Mouse (Mus musculus) heart, embryonic 12.5 days (tissue): ENCODE results near the gene Tas2r140. TPM values are rescaled to one million over a fixed set of nuclear protein-coding genes. Genes with fewer than 3 reads are reported as not detected.

ENCODE experiments used
- ATAC-seq: fragments of 200-750 bp; cut with Nextera tagmentation; 2 replicates; pipeline ENCODE4 v1.8.0; 2017; ENCODE audit warnings: moderate TSS enrichment, moderate library complexity; ENCODE audit not compliant: insufficient number of reproducible peaks, low FRiP score
- H3K27ac ChIP-seq: fragments of 300-500 bp; sonication (generic); 2 replicates; pipeline ENCODE4 v1.5.1; 2016; ENCODE audit warnings: mild to moderate bottlenecking, moderate library complexity; ENCODE audit not compliant: poor library complexity, severe bottlenecking
- H3K27me3 ChIP-seq: fragments of 300-500 bp; sonication (generic); replicated peaks from 2 replicates; pipeline ENCODE4 v1.6.1; 2016; ENCODE audit warnings: mild to moderate bottlenecking, moderate library complexity
- H3K36me3 ChIP-seq: fragments of 300-500 bp; sonication (generic); 2 replicates; pipeline ENCODE4 v1.6.1; 2016; ENCODE audit warnings: mild to moderate bottlenecking, moderate library complexity
- H3K4me1 ChIP-seq: fragments of 300-500 bp; sonication (generic); replicated peaks from 2 replicates; pipeline ENCODE4 v1.6.1; 2016; ENCODE audit warnings: mild to moderate bottlenecking
- H3K4me2 ChIP-seq: fragments of 300-500 bp; sonication (generic); 2 replicates; pipeline ENCODE4 v1.6.1; 2016; ENCODE audit warnings: mild to moderate bottlenecking, moderate library complexity
- H3K4me3 ChIP-seq: fragments of 300-500 bp; sonication (generic); 2 replicates; pipeline ENCODE4 v1.5.1; 2016; ENCODE audit warnings: mild to moderate bottlenecking
- H3K9ac ChIP-seq: fragments of 300-500 bp; sonication (generic); 2 replicates; pipeline ENCODE4 v1.6.1; 2016; ENCODE audit warnings: mild to moderate bottlenecking, moderate library complexity
- H3K9me3 ChIP-seq: fragments of 300-500 bp; sonication (generic); replicated peaks from 2 replicates; pipeline ENCODE4 v1.6.1; 2016; ENCODE audit warnings: mild to moderate bottlenecking, moderate library complexity
- WGBS: fragments of 180-500 bp; shearing (Covaris S2); methylation state at CpG from one replicate; pipeline ENCODE4 v1.1.7; 2016; 5-methylcytosine and 5-hydroxymethylcytosine counted together
- polyA plus RNA-seq: library from polyadenylated mRNA; unstranded; fragments of >200 nt; fragmentation: Nextera tagmentation; extraction: Ambion mirVana; gene quantifications from 2 replicates; pipeline ENCODE4 v1.2.1, GENCODE M21; 2016

The Tas2r140 gene
- polyA plus RNA-seq: not detected in 2 replicates

DNA sequence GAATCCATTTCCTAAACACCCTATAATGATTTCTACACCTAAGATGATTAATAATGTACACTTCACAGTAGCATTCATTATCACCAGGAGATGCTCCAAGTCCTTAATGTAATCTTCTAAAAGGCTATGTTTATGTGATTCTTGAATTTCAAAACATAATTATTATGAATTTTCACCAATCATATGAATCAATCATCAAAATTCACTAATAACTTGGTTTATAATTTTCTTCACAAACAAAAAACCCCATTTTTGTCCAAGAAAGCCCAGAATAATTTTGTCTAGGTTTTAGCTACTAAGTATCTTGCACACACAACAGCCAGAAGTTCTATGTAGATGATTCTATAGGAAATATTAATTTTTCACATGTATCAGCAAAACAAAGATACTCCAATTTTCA lies at the start of gene Tas2r140:
Gene Tas2r140, minus strand, starts transcription at position 101 of the 400 bp plus-strand sequence.
- no peaks in the 10 kb centered on the region for H3K27me3 ChIP-seq
- ATAC-seq: no peak

DNA sequence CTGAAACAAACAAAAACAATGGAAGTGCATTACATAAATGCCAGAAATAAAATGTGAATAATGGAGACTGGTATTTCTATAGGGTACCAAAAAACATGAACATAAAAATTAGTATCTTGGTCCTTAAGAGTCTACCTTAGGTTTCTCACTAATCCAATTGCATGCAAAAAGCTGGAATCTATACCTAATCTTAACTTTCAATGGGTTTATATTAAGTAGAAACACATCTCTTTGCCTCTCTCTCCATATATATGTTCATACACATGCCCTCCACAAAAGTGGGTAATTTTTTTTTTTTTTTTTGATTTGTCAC lies 48.9 kb upstream of the Tas2r140 start, which contains the start of gene Smim10l1:
Gene Smim10l1, plus strand, starts transcription at position 301 of the 313 bp plus-strand sequence.
- H3K4me3 ChIP-seq: peak within 1 kb of the TSS; percentile 90
- peak within 1 kb of the TSS; percentile 61 for H3K4me2 ChIP-seq
- H3K4me1 ChIP-seq: no peaks in the 10 kb centered on the region
- peak within 1 kb of the TSS; percentile 97 for H3K27ac ChIP-seq
- H3K9me3 ChIP-seq: no peaks in the 10 kb centered on the region
- no peak for ATAC-seq
- peaks cover 7% of the 10 kb centered on the region for H3K36me3 ChIP-seq
- H3K27me3 ChIP-seq: no peaks in the 10 kb centered on the region
- peak within 1 kb of the TSS; percentile 98 for H3K9ac ChIP-seq

More for the DNA sequence above, at the start of gene Tas2r140:
- H3K9me3 ChIP-seq: no peaks in the 10 kb centered on the region
- no peak within 1 kb of the TSS for H3K4me2 ChIP-seq
- no peak within 1 kb of the TSS for H3K4me3 ChIP-seq
- H3K27ac ChIP-seq: no peak within 1 kb of the TSS
- no peaks in the 10 kb centered on the region for H3K36me3 ChIP-seq
- H3K9ac ChIP-seq: no peak within 1 kb of the TSS
- H3K4me1 ChIP-seq: no peaks in the 10 kb centered on the region

GRCm38 (mm10) chr6:133102430-133102829 lies 46.8 kb upstream of the Tas2r140 start:
- no peaks in the 10 kb centered on the region for H3K4me1 ChIP-seq
- H3K4me3 ChIP-seq: no peak overlapping the region
- no peaks in the 10 kb centered on the region for H3K9me3 ChIP-seq
- H3K9ac ChIP-seq: no peak overlapping the region
- WGBS: 38% methylated on average over 1 of the region's 1 CpGs
- no peak overlapping the region for H3K4me2 ChIP-seq
- ATAC-seq: no peak
- H3K27ac ChIP-seq: no peak overlapping the region
- 0 out of 2 replicates have a peak, but pooled peaks cover 1% of the 10 kb centered on the region for H3K36me3 ChIP-seq
- H3K27me3 ChIP-seq: no peaks in the 10 kb centered on the region

DNA sequence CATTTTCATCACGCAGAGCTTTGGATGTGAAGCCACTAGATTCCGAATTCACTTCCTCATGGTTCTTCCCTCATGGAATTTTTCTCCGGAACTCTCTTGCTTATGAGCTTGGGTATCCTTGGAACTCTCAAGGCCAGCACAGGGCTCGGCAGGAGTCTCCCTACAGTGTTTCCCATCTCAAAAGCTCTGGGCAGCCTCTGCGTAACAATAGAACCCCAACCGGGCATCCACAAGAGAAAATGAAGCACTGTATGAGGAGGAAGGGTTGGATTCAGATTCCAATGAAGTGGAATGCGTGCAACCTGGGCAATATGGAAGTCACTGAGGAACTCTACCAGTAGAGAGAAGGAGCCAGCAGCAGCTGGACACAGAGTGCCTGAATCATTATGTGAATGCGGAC lies 36.6 kb upstream of the Tas2r140 start:
- no peak overlapping the region for H3K9ac ChIP-seq
- no peaks in the 10 kb centered on the region for H3K9me3 ChIP-seq
- H3K4me3 ChIP-seq: no peak overlapping the region
- no peak for ATAC-seq
- no peaks in the 10 kb centered on the region for H3K36me3 ChIP-seq
- no peak overlapping the region for H3K4me2 ChIP-seq
- no peaks in the 10 kb centered on the region for H3K27me3 ChIP-seq
- no peaks in the 10 kb centered on the region for H3K4me1 ChIP-seq
- H3K27ac ChIP-seq: no peak overlapping the region
- WGBS: 73% methylated on average over 8 of the region's 8 CpGs

GRCm38 (mm10) chr6:133037001-133037400 lies 18.6 kb downstream of the Tas2r140 start, which contains the start of gene Tas2r103:
Gene Tas2r103, minus strand, starts transcription at chr6:133037101.
- H3K36me3 ChIP-seq: no peaks in the 10 kb centered on the region
- 60% methylated on average over 2 of the region's 2 CpGs for WGBS
- no peak within 1 kb of the TSS for H3K4me2 ChIP-seq
- H3K4me3 ChIP-seq: no peak within 1 kb of the TSS
- no peaks in the 10 kb centered on the region for H3K27me3 ChIP-seq
- H3K9ac ChIP-seq: no peak within 1 kb of the TSS
- H3K9me3 ChIP-seq: no peaks in the 10 kb centered on the region
- ATAC-seq: no peak
- no peaks in the 10 kb centered on the region for H3K4me1 ChIP-seq
- no peak within 1 kb of the TSS for H3K27ac ChIP-seq

Other genes with a start within 250 kb of the Tas2r140 start
- gene Tas2r123, start 208.7 kb downstream of the Tas2r140 start, polyA plus RNA-seq: not detected in 2 replicates
- not detected in 2 replicates for gene Tas2r116, start 200.4 kb downstream of the Tas2r140 start, polyA plus RNA-seq
- gene Tas2r110, start 187.8 kb downstream of the Tas2r140 start, polyA plus RNA-seq: not detected in 2 replicates
- gene Tas2r113, start 162.8 kb downstream of the Tas2r140 start, polyA plus RNA-seq: not detected in 2 replicates
- not detected in 2 replicates for gene Tas2r125, start 146.2 kb downstream of the Tas2r140 start, polyA plus RNA-seq
- not detected in 2 replicates for gene Tas2r129, start 104.7 kb downstream of the Tas2r140 start, polyA plus RNA-seq
- not detected in 2 replicates for gene Tas2r131, start 97.9 kb downstream of the Tas2r140 start, polyA plus RNA-seq
- gene Tas2r109, start 74.9 kb downstream of the Tas2r140 start, polyA plus RNA-seq: not detected in 2 replicates
- not detected in 2 replicates for gene Tas2r103, start 18.7 kb downstream of the Tas2r140 start, polyA plus RNA-seq
- gene Smim10l1, start 49.1 kb upstream of the Tas2r140 start, polyA plus RNA-seq: 79.3 and 84.2 TPM in 2 replicates
- not detected in 2 replicates for gene 5530400C23Rik, start 236.4 kb upstream of the Tas2r140 start, polyA plus RNA-seq